Mouse (Mus musculus) ES-E14 (cell line): ENCODE data around the gene Pcnx2.

Experiments
- CHD2 ChIP-seq: IDR thresholded peaks from 2 replicates; pipeline ENCODE4 v1.6.1; 2014; ENCODE audit warnings: mild to moderate bottlenecking, low read depth, low read length, inconsistent platforms
- HCFC1 ChIP-seq: IDR thresholded peaks from 2 replicates; pipeline ENCODE4 v1.6.1; 2012; ENCODE audit warnings: low read length, inconsistent platforms, borderline replicate concordance; ENCODE audit not compliant: insufficient read depth
- MAFK ChIP-seq: IDR thresholded peaks from 2 replicates; pipeline ENCODE4 v1.6.1; 2014; ENCODE audit warnings: mild to moderate bottlenecking, low read depth, low read length, inconsistent platforms; ENCODE audit not compliant: insufficient read depth

GRCm38 (mm10) chr8:125777478-125778164 is 120.5 kb downstream of the Pcnx2 start:
- no peak for TF ChIP-seq MAFK
- no peak for TF ChIP-seq CHD2
- TF ChIP-seq HCFC1, result no peak
